17 mouse cellular contexts compared by ENCODE assay signal in the genomic region with DNA sequence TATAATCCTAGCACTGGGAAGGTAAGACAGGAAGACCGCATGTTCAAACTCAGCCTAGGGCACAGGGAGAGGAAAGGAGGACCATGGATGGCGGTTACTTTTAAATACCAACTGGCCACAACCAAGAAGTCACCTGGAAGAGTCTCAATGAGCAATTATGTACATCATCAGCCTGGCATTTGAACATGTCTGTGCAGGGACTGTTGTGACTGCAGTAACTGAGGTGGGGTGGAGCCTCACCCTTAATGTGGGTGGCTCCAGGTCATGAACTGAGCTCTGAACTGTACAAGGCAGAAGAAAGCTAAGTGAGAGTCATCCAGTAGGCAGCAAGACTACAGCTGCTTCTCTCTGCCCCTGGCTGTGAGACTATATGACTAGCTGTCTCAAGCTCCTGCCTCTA.
"Had no signal": no experiment of that assay in that cellular context is flagged by ENCODE, and none has a peak within 500 bp of the region (broad histone marks: within the 10 kb centered on the region; RNA-seq: fewer than 3 reads in every experiment).

No protein-coding gene starts in this region.

- DNase-seq: kidney, adult 2 months; kidney, postnatal 14 days; layer of hippocampus, adult 9-11 months; layer of hippocampus, postnatal 36 days; lung, embryonic 14.5 days; lung, postnatal 14 days; right cerebral cortex, postnatal 4 days; spleen, adult 18-20 months had no signal

- H3K27me3 ChIP-seq: kidney, embryonic 15.5 days; limb, embryonic 15.5 days; liver, embryonic 12.5 days; megakaryocyte, embryonic 14.5 days; midbrain, embryonic 15.5 days; neural tube, embryonic 12.5 days had no signal

- H3K4me3 ChIP-seq: kidney, embryonic 15.5 days; limb, embryonic 15.5 days; liver, embryonic 12.5 days; megakaryocyte, embryonic 14.5 days; midbrain, embryonic 15.5 days; neural tube, embryonic 12.5 days had no signal

- H3K27ac ChIP-seq: kidney, embryonic 15.5 days; limb, embryonic 15.5 days; liver, embryonic 12.5 days; macrophage; midbrain, embryonic 15.5 days; neural tube, embryonic 12.5 days had no signal

- H3K9ac ChIP-seq: kidney, embryonic 15.5 days; limb, embryonic 15.5 days; liver, embryonic 12.5 days; lung, embryonic 14.5 days; midbrain, embryonic 15.5 days; neural tube, embryonic 12.5 days had no signal

- H3K4me2 ChIP-seq: kidney, embryonic 15.5 days; limb, embryonic 15.5 days; liver, embryonic 12.5 days; lung, embryonic 14.5 days; midbrain, embryonic 11.5 days; midbrain, embryonic 15.5 days; neural tube, embryonic 12.5 days had no signal

- H3K4me1 ChIP-seq: kidney, embryonic 15.5 days; limb, embryonic 15.5 days; liver, embryonic 12.5 days; midbrain, embryonic 15.5 days; neural tube, embryonic 12.5 days had no signal

- ATAC-seq: intestine, embryonic 16.5 days; liver, embryonic 12.5 days; midbrain, embryonic 15.5 days had no signal

- H3K9me3 ChIP-seq: kidney, embryonic 15.5 days; limb, embryonic 15.5 days; liver, embryonic 12.5 days; megakaryocyte, embryonic 14.5 days; midbrain, embryonic 15.5 days; neural tube, embryonic 12.5 days had no signal
